Mouse (Mus musculus) heart, postnatal 0 days (tissue): ENCODE results near the gene Isl1. TPM values are rescaled to one million over a fixed set of nuclear protein-coding genes. Genes with fewer than 3 reads are reported as not detected.

ENCODE experiments used
- ATAC-seq: fragments of 200-750 bp; cut with Nextera tagmentation; 2 replicates; pipeline ENCODE4 v1.8.0; 2017; ENCODE audit warnings: low read depth, moderate number of reproducible peaks, moderate library complexity; ENCODE audit not compliant: insufficient read depth
- DNase-seq: peaks from one replicate; pipeline ENCODE4 v3.0.0-alpha.2; 2016; ENCODE audit warnings: low spot score
- H3K27ac ChIP-seq: fragments of 300-500 bp; sonication (generic); 2 replicates; pipeline ENCODE4 v1.5.1; 2014; ENCODE audit warnings: low read depth, mild to moderate bottlenecking
- H3K27me3 ChIP-seq: fragments of 300-500 bp; sonication (generic); 2 replicates; pipeline ENCODE4 v1.6.1; 2014; ENCODE audit warnings: low read length, mixed read lengths; ENCODE audit not compliant: control insufficient read depth, insufficient read depth
- H3K36me3 ChIP-seq: fragments of 300-500 bp; sonication (generic); replicated peaks from 2 replicates; pipeline ENCODE4 v1.6.1; 2014; ENCODE audit warnings: low read length, mixed read lengths; ENCODE audit not compliant: control insufficient read depth, insufficient read depth
- H3K4me1 ChIP-seq: fragments of 300-500 bp; sonication (generic); 2 replicates; pipeline ENCODE4 v1.6.1; 2014; ENCODE audit warnings: antibody characterized with exemption; ENCODE audit not compliant: control insufficient read depth, insufficient read depth
- H3K4me2 ChIP-seq: fragments of 300-500 bp; sonication (generic); 2 replicates; pipeline ENCODE4 v1.6.1; 2014; ENCODE audit warnings: low read depth, mild to moderate bottlenecking, low read length, moderate library complexity
- H3K4me3 ChIP-seq: fragments of 300-500 bp; sonication (generic); 2 replicates; pipeline ENCODE4 v1.5.1; 2014; ENCODE audit warnings: low read depth, low read length
- H3K9ac ChIP-seq: fragments of 300-500 bp; sonication (generic); replicated peaks from 2 replicates; pipeline ENCODE4 v1.6.1; 2014; ENCODE audit warnings: low read depth, low read length, mixed read lengths
- H3K9me3 ChIP-seq: fragments of 300-500 bp; sonication (generic); replicated peaks from 2 replicates; pipeline ENCODE4 v1.6.1; 2016; ENCODE audit warnings: low read length; ENCODE audit not compliant: control insufficient read depth
- CTCF ChIP-seq: IDR thresholded peaks from 2 replicates; pipeline ENCODE4 v1.5.1; 2016; ENCODE audit warnings: antibody characterized with exemption, control low read depth, low read depth
- EP300 ChIP-seq: IDR thresholded peaks from 2 replicates; pipeline ENCODE4 v1.6.1; 2016; ENCODE audit warnings: antibody characterized with exemption, low read depth
- WGBS: fragments of 180-500 bp; shearing (Covaris S2); extraction: QIAGEN DNeasy Blood & Tissue Kit; methylation state at CpG from one replicate; pipeline ENCODE4 v1.1.7; 2014; 5-methylcytosine and 5-hydroxymethylcytosine counted together
- polyA plus RNA-seq: library from polyadenylated mRNA; unstranded; fragments of >200 nt; fragmentation: Nextera tagmentation; extraction: Ambion mirVana; gene quantifications from 2 replicates; pipeline ENCODE4 v1.2.1, GENCODE M21; 2015
- total RNA-seq: library from RNA; depleted of rRNA; stranded (reverse); fragments of >200 nt; gene quantifications from 2 replicates; pipeline ENCODE4 v1.2.3, GENCODE M21; 2014; ENCODE audit warnings: low replicate concordance

Isl1 gene
- total and polyA plus RNA-seq, 2 experiments from 2014 or later, result 0.18 TPM; not detected in 1

GRCm38 (mm10) chr13:116310463-116310765 is 925 bp upstream of the Isl1 start:
- Histone ChIP-seq H3K27me3 (peaks cover 92% of the 10 kb centered on the region), H3K4me3 (peak overlapping the region; percentile 56; the same call in 1 of the 2 replicates), H3K4me2 (0 out of 2 replicates have a peak overlapping the region, but pooled peaks have one; percentile 86), H3K9me3 (no peaks in the 10 kb centered on the region), H3K36me3 (no peaks in the 10 kb centered on the region), H3K9ac (no peak overlapping the region), H3K4me1 (no peaks in the 10 kb centered on the region), H3K27ac (no peak overlapping the region)
- 3% methylated on average over 9 of the region's 9 CpGs for WGBS
- no peak for ATAC-seq
- no peak for DNase-seq
- TF ChIP-seq CTCF, result no peak
- TF ChIP-seq EP300, result no peak

DNA sequence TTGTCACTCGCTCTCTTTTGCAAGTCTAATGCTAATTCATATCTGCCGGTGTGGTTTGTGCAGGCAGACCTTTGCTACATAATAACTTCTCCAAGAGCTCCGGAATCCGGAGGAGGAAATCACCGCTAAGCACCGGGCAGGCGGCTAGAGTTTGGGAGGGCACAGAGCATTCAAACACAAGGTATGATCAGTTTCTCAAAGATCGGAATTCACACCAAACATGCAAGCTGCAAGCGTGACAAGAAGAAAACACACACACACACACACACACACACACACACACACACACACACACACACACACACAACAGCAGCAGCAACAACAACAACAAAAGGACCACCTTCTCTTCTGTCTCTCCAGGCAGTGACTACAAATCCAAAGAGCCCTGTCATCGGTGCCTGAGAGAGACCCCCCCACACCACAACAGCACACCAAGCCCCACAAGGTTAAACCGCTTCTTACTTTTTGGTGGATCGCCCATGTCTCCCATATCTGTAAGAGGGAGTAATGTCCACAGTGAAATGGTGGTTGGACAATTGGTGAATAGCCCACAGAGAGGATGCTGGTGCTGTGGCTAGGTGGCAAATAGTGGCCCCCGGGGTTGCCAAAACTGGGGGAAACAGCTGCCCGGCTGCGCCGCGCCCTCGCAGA is 431 bp downstream of the Isl1 start:
- Histone ChIP-seq H3K27ac (no peak overlapping the region), H3K9ac (no peak overlapping the region), H3K4me2 (peak overlapping the region; percentile 86), H3K9me3 (no peaks in the 10 kb centered on the region), H3K27me3 (peaks cover 94% of the 10 kb centered on the region), H3K4me1 (no peaks in the 10 kb centered on the region), H3K4me3 (peak overlapping the region; percentile 56), H3K36me3 (no peaks in the 10 kb centered on the region)
- under 1% methylated on average over 18 of the region's 18 CpGs for WGBS
- no peak for DNase-seq
- TF ChIP-seq CTCF (no peak), EP300 (no peak)
- peak; percentile 14; the same call in 1 of the 2 replicates for ATAC-seq

DNA sequence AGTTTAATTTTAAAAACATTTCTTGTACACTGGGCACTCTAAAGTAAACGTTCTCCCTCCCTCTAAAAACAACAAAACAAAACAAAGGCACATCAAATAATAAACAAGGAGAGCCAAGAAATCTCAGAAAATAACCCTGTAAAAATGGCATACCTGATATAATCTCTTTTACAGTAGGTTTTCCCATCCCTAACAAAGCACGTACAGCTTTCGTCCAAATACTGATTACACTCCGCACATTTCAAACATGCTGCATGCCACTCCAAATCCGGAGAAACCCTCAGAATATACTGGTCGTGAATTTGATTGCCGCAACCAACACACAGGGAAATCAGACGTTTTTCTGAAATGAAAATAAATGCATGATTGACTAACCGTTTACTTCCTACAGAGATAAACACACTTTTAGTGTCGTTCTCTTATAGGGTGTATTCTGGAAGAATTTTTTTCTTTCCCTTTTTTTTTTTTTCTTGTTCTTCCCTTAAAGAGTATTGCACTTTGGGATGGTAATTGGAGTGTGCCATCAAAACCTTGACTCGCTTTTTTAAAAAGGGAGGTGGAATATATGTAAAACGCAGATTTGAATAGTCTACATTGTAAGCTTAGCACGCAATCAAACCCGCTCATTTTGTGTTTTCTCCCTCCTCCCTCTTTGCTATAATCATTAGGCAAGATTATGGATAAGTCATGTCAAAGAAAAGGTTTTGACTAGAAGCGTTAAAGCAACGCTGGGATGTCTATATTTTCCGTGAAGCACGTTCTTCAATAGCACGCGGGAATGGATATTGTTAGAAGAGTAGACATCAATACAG is 1.2 kb downstream of the Isl1 start:
- DNase-seq, result no peak
- WGBS, result 3% methylated on average over 20 of the region's 20 CpGs
- peaks cover 94% of the 10 kb centered on the region for H3K27me3 ChIP-seq
- H3K36me3 ChIP-seq, result no peaks in the 10 kb centered on the region
- H3K27ac ChIP-seq, result no peak overlapping the region
- no peaks in the 10 kb centered on the region for H3K4me1 ChIP-seq
- no peaks in the 10 kb centered on the region for H3K9me3 ChIP-seq
- no peak overlapping the region for H3K9ac ChIP-seq
- TF ChIP-seq EP300, result no peak
- TF ChIP-seq CTCF, result no peak
- ATAC-seq, result no peak
- no peak overlapping the region for H3K4me2 ChIP-seq
- H3K4me3 ChIP-seq, result peak overlapping the region; percentile 56; the same call in 1 of the 2 replicates

- 24% methylated on average over 6 of the region's 6 CpGs for WGBS
- Histone ChIP-seq H3K36me3 (no peaks in the 10 kb centered on the region), H3K4me2 (no peak overlapping the region)
These were observed 2.9 kb downstream of the Isl1 start for GRCm38 (mm10) chr13:116306591-116306990.

DNA sequence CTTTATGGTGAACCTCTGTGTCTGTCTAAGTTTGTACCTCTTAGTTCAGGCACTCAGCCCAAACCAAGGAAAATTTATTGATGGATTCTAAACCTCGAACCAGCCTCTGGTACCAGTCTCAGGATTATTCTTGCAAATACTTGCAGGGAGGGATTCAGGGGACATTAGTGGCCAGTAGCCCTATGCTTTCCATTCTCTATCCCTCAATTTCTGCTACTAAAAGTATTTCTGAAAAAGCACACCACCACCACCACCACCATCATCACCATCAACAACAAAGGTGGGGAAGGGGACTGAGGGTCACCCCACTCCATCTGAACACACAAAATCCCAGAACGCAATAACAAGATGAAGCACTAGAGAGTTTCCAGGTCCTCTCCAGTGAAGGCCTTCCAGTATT is 3.8 kb downstream of the Isl1 start:
- H3K27ac ChIP-seq, result no peak overlapping the region
- no peaks in the 10 kb centered on the region for H3K9me3 ChIP-seq
- no peaks in the 10 kb centered on the region for H3K4me1 ChIP-seq
- H3K4me2 ChIP-seq, result no peak overlapping the region
- no peak for ATAC-seq
- 27% methylated on average over 2 of the region's 2 CpGs for WGBS
- TF ChIP-seq CTCF (no peak), EP300 (no peak)
- no peak for DNase-seq
- no peaks in the 10 kb centered on the region for H3K36me3 ChIP-seq
- peaks cover 96% of the 10 kb centered on the region for H3K27me3 ChIP-seq
- no peak overlapping the region for H3K9ac ChIP-seq
- no peak overlapping the region for H3K4me3 ChIP-seq

More at GRCm38 (mm10) chr13:116306591-116306990, 2.9 kb downstream of the Isl1 start:
- TF ChIP-seq EP300 (no peak), CTCF (no peak)
- Histone ChIP-seq H3K9me3 (no peaks in the 10 kb centered on the region), H3K27me3 (peaks cover 96% of the 10 kb centered on the region), H3K27ac (no peak overlapping the region), H3K4me1 (no peaks in the 10 kb centered on the region), H3K4me3 (no peak overlapping the region), H3K9ac (no peak overlapping the region)
- DNase-seq (no peak), ATAC-seq (no peak)
